Mouse (Mus musculus): ENCODE results near the gene Oscp1. TPM values are rescaled to one million over a fixed set of nuclear protein-coding genes. Genes with fewer than 3 reads are reported as not detected.

Gene Oscp1
- total RNA-seq, 2 experiments from 2014 or later, result 4.4 to 4.6 TPM

Other genes starting within 250 kb of the Oscp1 start
- under 1 TPM; 0.29 to 0.93 TPM for gene Csf3r, start 34.0 kb upstream of the Oscp1 start, total RNA-seq (2021)
- 10 to 100 TPM; 57.4 to 57.7 TPM for gene Mrps15, start 11.6 kb upstream of the Oscp1 start, total RNA-seq (2021)
- 10 to 100 TPM; 16.2 to 16.9 TPM for gene Lsm10, start 38.1 kb downstream of the Oscp1 start, total RNA-seq (2021)
- gene Stk40, start 45.4 kb downstream of the Oscp1 start, total RNA-seq (2021), result 10 to 100 TPM; 34.4 to 39.0 TPM
- 10 to 100 TPM; 31.8 to 33.8 TPM for gene Eva1b, start 89.2 kb downstream of the Oscp1 start, total RNA-seq (2021)
- gene Sh3d21, start 104.9 kb downstream of the Oscp1 start, total RNA-seq (2021), result 1 to 10 TPM; 2.9 TPM
- gene Thrap3, start 144.2 kb downstream of the Oscp1 start, total RNA-seq (2021), result 100 to 1,000 TPM; 182 to 188 TPM
- gene Map7d1, start 197.8 kb downstream of the Oscp1 start, total RNA-seq (2021), result 100 to 1,000 TPM; 254 to 283 TPM
- 10 to 100 TPM; 36.6 to 37.3 TPM for gene Trappc3, start 203.8 kb downstream of the Oscp1 start, total RNA-seq (2021)
- gene Col8a2, start 228.2 kb downstream of the Oscp1 start, total RNA-seq (2021), result 10 to 100 TPM in 1 of 2 experiments, 1 to 10 TPM in 1; 7.0 to 10.1 TPM

Data from gastrocnemius, postnatal 4 days (tissue).